Mouse (Mus musculus) midbrain, embryonic 14.5 days (tissue): ENCODE data around the gene Igf2bp2. TPM values are rescaled to one million over a fixed set of nuclear protein-coding genes. Genes with fewer than 3 reads are reported as not detected.
A peak's percentile ranks its signal among the peaks of the same experiment; 100 is the strongest.

Experiments used
- ATAC-seq: fragments of 200-750 bp; cut with Nextera tagmentation; 2 replicates; pipeline ENCODE4 v1.8.0; 2017; ENCODE audit warnings: moderate number of reproducible peaks, moderate library complexity; ENCODE audit not compliant: low FRiP score, low TSS enrichment
- DNase-seq: peaks from one replicate; pipeline ENCODE4 v3.0.0-alpha.2; 2015
- H3K27ac ChIP-seq: fragments of 300-500 bp; sonication (generic); replicated peaks from 2 replicates; pipeline ENCODE4 v1.5.1; 2014; ENCODE audit warnings: mild to moderate bottlenecking, low read depth, low read length, moderate library complexity
- H3K27me3 ChIP-seq: fragments of 300-500 bp; sonication (generic); 2 replicates; pipeline ENCODE4 v1.6.1; 2014; ENCODE audit warnings: low read length, control low read depth, mixed read lengths; ENCODE audit not compliant: control insufficient read depth, insufficient read depth
- H3K36me3 ChIP-seq: fragments of 300-500 bp; sonication (generic); 2 replicates; pipeline ENCODE4 v1.6.1; 2014; ENCODE audit warnings: low read length, control low read depth; ENCODE audit not compliant: control insufficient read depth, insufficient read depth
- H3K4me1 ChIP-seq: fragments of 300-500 bp; sonication (generic); 2 replicates; pipeline ENCODE4 v1.6.1; 2014; ENCODE audit warnings: mild to moderate bottlenecking, antibody characterized with exemption, low read length, control low read depth; ENCODE audit not compliant: control insufficient read depth, insufficient read depth
- H3K4me2 ChIP-seq: fragments of 300-500 bp; sonication (generic); 2 replicates; pipeline ENCODE4 v1.6.1; 2014; ENCODE audit warnings: mild to moderate bottlenecking, low read length, moderate library complexity
- H3K4me3 ChIP-seq: fragments of 300-500 bp; sonication (generic); replicated peaks from 2 replicates; pipeline ENCODE4 v1.5.1; 2014; ENCODE audit warnings: low read depth, low read length
- H3K9ac ChIP-seq: fragments of 300-500 bp; sonication (generic); replicated peaks from 2 replicates; pipeline ENCODE4 v1.6.1; 2014; ENCODE audit warnings: mild to moderate bottlenecking, low read length, moderate library complexity
- H3K9me3 ChIP-seq: fragments of 300-500 bp; sonication (generic); 2 replicates; pipeline ENCODE4 v1.6.1; 2016; ENCODE audit warnings: low read length, control low read depth, mixed read lengths; ENCODE audit not compliant: control insufficient read depth
- WGBS: fragments of 180-500 bp; shearing (Covaris S2); extraction: QIAGEN DNeasy Blood & Tissue Kit; methylation state at CpG from one replicate; pipeline ENCODE4 v1.1.7; 2014; 5-methylcytosine and 5-hydroxymethylcytosine counted together
- polyA plus RNA-seq: library from polyadenylated mRNA; unstranded; fragments of >200 nt; fragmentation: Nextera tagmentation; extraction: Ambion mirVana; gene quantifications from 2 replicates; pipeline ENCODE4 v1.2.1, GENCODE M21; 2014

Igf2bp2 gene
- polyA plus RNA-seq, 1 experiment from 2014 or later: 20.2 TPM

- H3K36me3 ChIP-seq: peaks cover 40% of the 10 kb centered on the region
- 84% methylated on average over 1 of the region's 1 CpGs for WGBS
Measured at GRCm38 (mm10) chr16:22015569-22015968, 147.5 kb downstream of the Igf2bp2 start.

GRCm38 (mm10) chr16:22009596-22009995, 153.5 kb downstream of the Igf2bp2 start:
- H3K36me3 ChIP-seq: no peaks in the 10 kb centered on the region
- H3K4me3 ChIP-seq: peak overlapping the region; percentile 92
- peak; percentile 69 for ATAC-seq
- under 1% methylated on average over 51 of the region's 51 CpGs for WGBS
- H3K4me1 ChIP-seq: peaks cover 9% of the 10 kb centered on the region; the same call in 1 of the 2 replicates
- H3K9ac ChIP-seq: peak overlapping the region; percentile 89
- H3K9me3 ChIP-seq: no peaks in the 10 kb centered on the region
- H3K4me2 ChIP-seq: peak overlapping the region; percentile 83
- H3K27me3 ChIP-seq: no peaks in the 10 kb centered on the region
- DNase-seq: no peak
- peak overlapping the region; percentile 81 for H3K27ac ChIP-seq

More at GRCm38 (mm10) chr16:22015569-22015968, 147.5 kb downstream of the Igf2bp2 start:
- H3K27ac ChIP-seq: no peak overlapping the region
- H3K4me1 ChIP-seq: peaks cover under 1% of the 10 kb centered on the region; the same call in 1 of the 2 replicates
- ATAC-seq: no peak
- no peaks in the 10 kb centered on the region for H3K27me3 ChIP-seq
- no peak overlapping the region for H3K4me3 ChIP-seq
- H3K9me3 ChIP-seq: no peaks in the 10 kb centered on the region
- no peak for DNase-seq
- no peak overlapping the region for H3K4me2 ChIP-seq
- H3K9ac ChIP-seq: no peak overlapping the region

- Histone ChIP-seq H3K27me3 (no peaks in the 10 kb centered on the region), H3K4me2 (peak within 1 kb of the TSS; percentile 83), H3K36me3 (no peaks in the 10 kb centered on the region), H3K4me1 (peaks cover 9% of the 10 kb centered on the region; the same call in 1 of the 2 replicates), H3K4me3 (peak within 1 kb of the TSS; percentile 92), H3K27ac (peak within 1 kb of the TSS; percentile 81), H3K9me3 (no peaks in the 10 kb centered on the region), H3K9ac (peak within 1 kb of the TSS; percentile 89)
- under 1% methylated on average over 45 of the region's 45 CpGs for WGBS
- DNase-seq: peak; percentile 100
- peak; percentile 99 for ATAC-seq
Measured at GRCm38 (mm10) chr16:22009099-22009584, 154.0 kb downstream of the Igf2bp2 start, which contains the start of gene Senp2. Gene Senp2 (plus strand): TSS chr16:22009484.

Other genes with a start within 250 kb of the Igf2bp2 start
- gene Tmem41a, start 215.7 kb downstream of the Igf2bp2 start, polyA plus RNA-seq: 40.7 and 41.3 TPM in 2 replicates
- 0.25 and 0.77 TPM in 2 replicates for gene Liph, start 167.6 kb downstream of the Igf2bp2 start, polyA plus RNA-seq
- 41.1 and 58.4 TPM in 2 replicates for gene Senp2, start 153.8 kb downstream of the Igf2bp2 start, polyA plus RNA-seq
- gene Tra2b, start 102.7 kb upstream of the Igf2bp2 start, polyA plus RNA-seq: 262 and 286 TPM in 2 replicates